Mouse (Mus musculus): Measurements from ENCODE around the gene Idh3b.

The Idh3b gene

DNA sequence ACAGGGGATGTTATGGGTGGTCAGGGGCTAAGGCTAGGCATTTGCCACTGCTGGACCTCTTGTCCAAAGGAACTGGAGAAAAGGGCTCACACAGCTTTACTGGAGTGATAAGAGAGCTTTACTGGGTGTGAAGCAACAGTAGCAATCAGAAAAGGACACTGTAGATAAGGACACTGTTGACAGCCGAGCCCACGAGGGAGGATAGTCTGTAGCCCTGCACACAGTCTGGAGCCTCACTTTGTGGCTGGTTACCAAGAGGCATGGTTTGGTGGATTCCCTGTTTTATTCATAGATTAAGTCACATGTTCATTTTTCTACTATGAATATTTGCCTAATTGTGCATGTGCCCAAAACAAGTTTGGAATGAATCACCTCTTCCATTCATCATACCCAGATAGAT is 21.9 kb downstream of the Idh3b start:
- DNase-seq (ENCODE audit: low spot score): no peak

DNA sequence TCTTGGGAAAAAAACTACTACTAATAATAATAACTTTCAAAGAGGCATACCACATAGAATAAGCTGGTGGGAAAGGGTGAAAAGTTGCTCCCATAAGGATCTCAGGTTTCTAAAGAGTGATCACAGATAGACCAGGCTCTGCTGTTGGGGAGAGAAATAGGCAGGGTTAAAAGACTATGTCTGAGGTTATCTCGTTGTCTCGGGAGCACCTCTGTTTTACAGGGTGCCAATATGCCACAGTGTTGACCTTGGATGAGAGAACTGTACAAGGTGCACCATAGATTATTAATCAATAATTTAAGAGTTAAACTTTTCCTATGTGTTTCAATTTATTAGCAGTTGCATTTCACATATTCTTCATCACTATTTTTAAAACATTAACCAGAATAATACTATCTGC is 22.4 kb downstream of the Idh3b start:
- DNase-seq (ENCODE audit: low spot score): no peak

DNA sequence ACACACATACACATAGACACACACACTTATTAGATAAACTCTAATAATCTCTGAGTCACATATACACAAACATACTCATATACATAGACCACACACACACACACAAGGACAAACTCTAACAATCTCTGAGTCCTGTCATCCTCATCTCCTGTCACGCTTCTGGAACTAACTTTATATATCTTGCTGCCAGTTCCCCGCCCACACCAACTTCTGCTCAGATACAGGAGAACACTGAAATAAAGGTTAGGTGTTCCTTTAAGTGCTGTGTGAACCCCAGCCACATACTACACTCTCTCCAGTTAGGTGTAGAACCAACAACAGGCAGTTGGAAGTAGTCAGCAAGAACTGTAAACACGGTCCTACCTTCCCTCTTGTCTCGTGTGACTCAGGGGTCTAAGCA is 23.5 kb downstream of the Idh3b start:
- DNase-seq (ENCODE audit: low spot score): no peak

DNA sequence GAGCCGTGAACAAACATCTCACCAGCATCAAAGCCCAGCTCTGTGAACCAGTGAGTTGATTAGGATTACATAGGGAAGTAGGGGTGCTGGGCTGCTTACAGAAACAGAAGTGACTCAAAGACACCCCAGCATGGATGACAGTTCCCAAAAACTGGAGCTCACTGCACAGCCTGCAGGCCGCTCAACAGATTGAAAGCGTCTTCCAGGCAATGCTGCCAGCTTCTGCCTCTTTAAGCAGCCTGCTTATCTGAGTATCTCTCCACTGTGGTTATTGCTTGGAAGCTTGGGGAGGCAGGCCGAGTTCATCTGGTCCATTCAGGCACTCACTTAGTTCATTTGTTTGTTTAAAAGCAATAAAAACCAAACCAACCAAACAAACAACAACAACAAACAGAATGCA is 27.6 kb downstream of the Idh3b start:
- no peak for DNase-seq (ENCODE audit: low spot score)

DNA sequence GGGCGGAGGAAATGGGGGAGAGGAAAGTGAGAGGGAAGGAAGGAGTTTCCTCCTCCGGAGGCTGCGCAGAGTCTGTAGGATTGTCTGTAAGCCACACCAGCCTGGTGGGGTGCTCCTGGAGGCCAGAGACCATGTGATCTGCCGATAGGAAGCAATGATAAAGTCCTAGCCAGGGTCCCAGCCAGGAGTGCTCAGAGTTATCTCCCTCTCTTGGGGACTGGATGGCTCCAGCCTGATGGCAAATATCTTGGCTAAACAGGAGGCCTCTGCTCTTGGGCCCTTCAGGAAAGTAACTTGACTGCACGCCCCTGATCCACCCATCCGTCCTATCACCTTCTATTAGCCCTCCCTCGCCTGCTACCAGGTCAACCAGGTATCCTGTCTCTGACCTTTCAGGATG is 36.1 kb downstream of the Idh3b start:
- no peak for DNase-seq (ENCODE audit: low spot score)

DNA sequence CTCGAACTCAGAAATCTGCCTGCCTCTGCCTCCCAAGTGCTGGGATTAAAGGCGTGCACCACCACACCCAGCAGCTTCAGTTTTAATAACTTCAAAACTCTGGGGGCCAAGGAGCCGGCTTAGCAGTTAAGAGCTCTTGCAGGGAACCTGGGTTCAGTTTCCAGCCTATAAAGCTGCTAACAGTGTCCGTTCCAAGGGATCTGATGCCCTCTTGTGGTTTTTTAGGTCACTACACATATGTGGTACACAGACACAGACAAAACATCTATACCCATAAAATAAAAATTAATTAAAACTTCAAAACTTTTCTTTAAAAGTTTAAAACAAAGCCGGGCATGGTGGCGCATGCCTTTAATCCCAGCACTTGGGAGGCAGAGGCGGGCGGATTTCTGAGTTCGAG is 37.4 kb downstream of the Idh3b start:
- DNase-seq (ENCODE audit: low spot score): no peak
